Mouse (Mus musculus): ENCODE results near the gene Olfr356.

- no peak for TF ChIP-seq CTCF (IDR thresholded peaks at IDR 0.05; ENCODE audit: control insufficient read depth, insufficient read depth, insufficient replicate concordance, low read depth, low read length)
- TF ChIP-seq POLR2A (IDR thresholded peaks at IDR 0.05; ENCODE audit: control insufficient read depth, low read depth, low read length) = no peak
These were observed 39.8 kb upstream of the Olfr356 start for GRCm38 (mm10) chr2:36897114-36897513.
